Mouse (Mus musculus) MEL (cell line): Measurements from ENCODE around the gene Wnt10b.

ENCODE experiments used
- ELF1 ChIP-seq: IDR thresholded peaks from 2 replicates; pipeline ENCODE4 v1.6.1; 2014; ENCODE audit warnings: low read depth, mild to moderate bottlenecking, inconsistent platforms, low read length, improper control_type of control experiment, moderate library complexity
- MYC ChIP-seq: IDR thresholded peaks from 2 replicates; pipeline ENCODE4 v1.6.1; 2011; ENCODE audit warnings: low read depth, mild to moderate bottlenecking, low read length, improper control_type of control experiment, moderate library complexity
- ZNF384 ChIP-seq: IDR thresholded peaks from 2 replicates; pipeline ENCODE4 v1.6.1; 2012; ENCODE audit warnings: low read depth, mild to moderate bottlenecking, inconsistent platforms, low read length, improper control_type of control experiment

DNA sequence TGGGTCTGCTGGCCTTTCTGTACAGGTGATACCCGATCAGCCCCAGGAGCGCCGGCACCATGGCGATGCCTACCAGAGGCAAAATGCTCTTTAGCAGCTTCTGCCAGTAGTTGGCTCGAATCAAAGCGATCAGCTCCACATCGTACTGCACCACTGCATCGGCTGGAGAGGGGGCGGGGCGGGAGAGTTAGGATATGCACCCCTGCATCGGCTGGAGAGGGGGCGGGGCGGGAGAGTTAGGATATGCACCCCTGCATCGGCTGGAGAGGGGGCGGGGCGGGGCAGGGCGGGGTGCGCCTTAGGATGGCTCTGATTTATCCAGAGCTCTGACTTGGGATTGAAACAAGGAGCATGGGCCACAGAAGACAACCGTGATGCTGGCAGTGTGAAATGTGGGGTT is 53.5 kb downstream of the Wnt10b start:
- TF ChIP-seq MYC (no peak), ELF1 (no peak), ZNF384 (no peak)
